Mouse (Mus musculus) kidney, embryonic 14.5 days (tissue): Measurements from ENCODE around the gene Abtb1. TPM values are rescaled to one million over a fixed set of nuclear protein-coding genes. Genes with fewer than 3 reads are reported as not detected.

Experiments
- ATAC-seq: fragments of 200-750 bp; cut with Nextera tagmentation; 2 replicates; pipeline ENCODE4 v1.8.0; 2017; ENCODE audit warnings: moderate number of reproducible peaks, mild to moderate bottlenecking, moderate TSS enrichment, moderate library complexity; ENCODE audit not compliant: low FRiP score, low TSS enrichment
- H3K27ac ChIP-seq: fragments of 300-500 bp; sonication (generic); 2 replicates; pipeline ENCODE4 v1.5.1; 2014; ENCODE audit warnings: low read depth, mild to moderate bottlenecking, low read length, moderate library complexity, mixed read lengths
- H3K27me3 ChIP-seq: fragments of 300-500 bp; sonication (generic); 2 replicates; pipeline ENCODE4 v1.6.1; 2014; ENCODE audit warnings: mild to moderate bottlenecking, low read length; ENCODE audit not compliant: control insufficient read depth, insufficient read depth
- H3K36me3 ChIP-seq: fragments of 300-500 bp; sonication (generic); 2 replicates; pipeline ENCODE4 v1.6.1; 2014; ENCODE audit warnings: low read length, mixed read lengths; ENCODE audit not compliant: control insufficient read depth, insufficient read depth
- H3K4me1 ChIP-seq: fragments of 300-500 bp; sonication (generic); 2 replicates; pipeline ENCODE4 v1.6.1; 2014; ENCODE audit warnings: low read length, mixed read lengths; ENCODE audit not compliant: control insufficient read depth, insufficient read depth
- H3K4me2 ChIP-seq: fragments of 300-500 bp; sonication (generic); replicated peaks from 2 replicates; pipeline ENCODE4 v1.6.1; 2014; ENCODE audit warnings: low read depth, mild to moderate bottlenecking, low read length
- H3K4me3 ChIP-seq: fragments of 300-500 bp; sonication (generic); 2 replicates; pipeline ENCODE4 v1.5.1; 2014; ENCODE audit warnings: mild to moderate bottlenecking, low read length
- H3K9ac ChIP-seq: fragments of 300-500 bp; sonication (generic); 2 replicates; pipeline ENCODE4 v1.6.1; 2014; ENCODE audit warnings: low read depth, mild to moderate bottlenecking, low read length, moderate library complexity
- H3K9me3 ChIP-seq: fragments of 300-500 bp; sonication (generic); 2 replicates; pipeline ENCODE4 v1.6.1; 2016; ENCODE audit warnings: low read length; ENCODE audit not compliant: control insufficient read depth
- WGBS: fragments of 180-500 bp; shearing (Covaris S2); extraction: QIAGEN DNeasy Blood & Tissue Kit; methylation state at CpG from one replicate; pipeline ENCODE4 v1.1.7; 2014; 5-methylcytosine and 5-hydroxymethylcytosine counted together
- polyA plus RNA-seq: library from polyadenylated mRNA; unstranded; fragments of >200 nt; fragmentation: Nextera tagmentation; extraction: Ambion mirVana; gene quantifications from 2 replicates; pipeline ENCODE4 v1.2.1, GENCODE M21; 2014

Gene Abtb1
- polyA plus RNA-seq, 1 experiment from 2014 or later, result 27.1 TPM

DNA sequence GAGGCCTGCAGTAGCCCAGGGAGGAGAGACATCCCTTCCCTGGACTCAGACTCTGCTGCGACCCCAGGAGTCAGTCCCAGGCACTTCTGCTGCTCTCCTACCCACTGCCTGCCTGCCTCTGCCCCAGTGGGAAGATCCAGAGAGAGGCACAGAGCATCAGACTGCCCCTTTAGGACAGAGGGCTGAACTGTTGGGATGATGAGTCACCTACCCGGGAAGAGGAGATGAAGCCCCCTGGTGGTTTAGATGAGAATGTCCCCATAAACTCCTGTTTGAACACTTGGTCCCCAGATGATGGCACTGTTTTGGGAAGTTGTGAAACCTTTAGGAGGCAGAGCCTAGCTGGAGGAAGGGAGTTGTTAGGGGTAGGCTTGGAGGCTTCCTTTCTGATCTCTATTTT is 19.1 kb upstream of the Abtb1 start:
- no peak overlapping the region for H3K9ac ChIP-seq
- H3K36me3 ChIP-seq, result peaks cover 11% of the 10 kb centered on the region; the same call in 1 of the 2 replicates
- no peak overlapping the region for H3K4me2 ChIP-seq
- H3K4me3 ChIP-seq, result no peak overlapping the region
- 17% methylated on average over 2 of the region's 2 CpGs for WGBS
- H3K9me3 ChIP-seq, result peaks cover 3% of the 10 kb centered on the region; the same call in 1 of the 2 replicates
- ATAC-seq, result no peak
- H3K27me3 ChIP-seq, result no peaks in the 10 kb centered on the region
- H3K27ac ChIP-seq, result no peak overlapping the region
- H3K4me1 ChIP-seq, result no peaks in the 10 kb centered on the region

- no peaks in the 10 kb centered on the region for H3K4me1 ChIP-seq
- WGBS, result 50% methylated on average over 7 of the region's 7 CpGs
- H3K4me3 ChIP-seq, result no peak overlapping the region
- H3K4me2 ChIP-seq, result no peak overlapping the region
- H3K9me3 ChIP-seq, result peaks cover 3% of the 10 kb centered on the region; the same call in 1 of the 2 replicates
- H3K27me3 ChIP-seq, result no peaks in the 10 kb centered on the region
- peaks cover 4% of the 10 kb centered on the region; the same call in 1 of the 2 replicates for H3K36me3 ChIP-seq
- no peak overlapping the region for H3K27ac ChIP-seq
- no peak overlapping the region for H3K9ac ChIP-seq
- no peak for ATAC-seq
These were observed 16.6 kb upstream of the Abtb1 start for GRCm38 (mm10) chr6:88858341-88858740.

DNA sequence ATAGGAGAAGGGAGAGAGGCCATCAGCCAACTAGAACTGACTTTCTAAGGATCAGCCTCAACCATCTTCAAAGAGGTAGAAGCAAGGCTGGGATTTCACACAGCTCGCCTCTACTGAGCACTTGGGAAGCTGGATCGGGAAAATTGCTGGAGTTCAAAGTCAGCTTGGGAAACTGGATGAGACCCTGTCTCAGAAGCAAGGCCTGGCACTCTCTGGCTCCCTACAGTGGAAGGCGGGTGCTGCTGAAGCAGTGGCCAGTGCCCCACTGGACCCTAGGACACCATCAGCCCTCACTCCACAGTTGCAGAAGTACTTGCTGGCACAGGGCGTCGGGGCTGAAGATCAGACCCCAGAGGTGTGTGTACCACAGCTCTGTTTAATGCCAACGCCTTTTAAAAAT is 16.0 kb upstream of the Abtb1 start:
- Histone ChIP-seq H3K27me3 (no peaks in the 10 kb centered on the region), H3K4me1 (no peaks in the 10 kb centered on the region), H3K27ac (no peak overlapping the region), H3K9me3 (peaks cover 3% of the 10 kb centered on the region; the same call in 1 of the 2 replicates), H3K36me3 (no peaks in the 10 kb centered on the region; the same call in 1 of the 2 replicates), H3K9ac (no peak overlapping the region), H3K4me2 (no peak overlapping the region), H3K4me3 (no peak overlapping the region)
- 86% methylated on average over 6 of the region's 6 CpGs for WGBS
- ATAC-seq, result no peak

- Histone ChIP-seq H3K4me3 (no peak overlapping the region), H3K4me1 (no peaks in the 10 kb centered on the region), H3K27ac (no peak overlapping the region), H3K4me2 (no peak overlapping the region), H3K9ac (no peak overlapping the region), H3K9me3 (peaks cover 3% of the 10 kb centered on the region; the same call in 1 of the 2 replicates), H3K27me3 (no peaks in the 10 kb centered on the region), H3K36me3 (no peaks in the 10 kb centered on the region; the same call in 1 of the 2 replicates)
- ATAC-seq, result no peak
- 40% methylated on average over 9 of the region's 9 CpGs for WGBS
These were observed 15.5 kb upstream of the Abtb1 start for GRCm38 (mm10) chr6:88857249-88857648.

GRCm38 (mm10) chr6:88855636-88856035 is 13.9 kb upstream of the Abtb1 start:
- H3K9me3 ChIP-seq, result no peaks in the 10 kb centered on the region
- no peaks in the 10 kb centered on the region; the same call in 1 of the 2 replicates for H3K36me3 ChIP-seq
- 19% methylated on average over 5 of the region's 5 CpGs for WGBS
- ATAC-seq, result peak; percentile 26; the same call in 1 of the 2 replicates
- no peak overlapping the region for H3K9ac ChIP-seq
- no peak overlapping the region for H3K4me2 ChIP-seq
- H3K27me3 ChIP-seq, result no peaks in the 10 kb centered on the region
- H3K4me1 ChIP-seq, result no peaks in the 10 kb centered on the region
- H3K4me3 ChIP-seq, result no peak overlapping the region
- no peak overlapping the region for H3K27ac ChIP-seq

GRCm38 (mm10) chr6:88854509-88854908 is 12.7 kb upstream of the Abtb1 start:
- no peak for ATAC-seq
- H3K27me3 ChIP-seq, result no peaks in the 10 kb centered on the region
- H3K36me3 ChIP-seq, result no peaks in the 10 kb centered on the region
- H3K4me1 ChIP-seq, result no peaks in the 10 kb centered on the region
- H3K4me2 ChIP-seq, result no peak overlapping the region
- H3K27ac ChIP-seq, result no peak overlapping the region
- H3K9me3 ChIP-seq, result no peaks in the 10 kb centered on the region
- H3K9ac ChIP-seq, result no peak overlapping the region
- no peak overlapping the region for H3K4me3 ChIP-seq
- WGBS, result 78% methylated on average over 5 of the region's 5 CpGs

DNA sequence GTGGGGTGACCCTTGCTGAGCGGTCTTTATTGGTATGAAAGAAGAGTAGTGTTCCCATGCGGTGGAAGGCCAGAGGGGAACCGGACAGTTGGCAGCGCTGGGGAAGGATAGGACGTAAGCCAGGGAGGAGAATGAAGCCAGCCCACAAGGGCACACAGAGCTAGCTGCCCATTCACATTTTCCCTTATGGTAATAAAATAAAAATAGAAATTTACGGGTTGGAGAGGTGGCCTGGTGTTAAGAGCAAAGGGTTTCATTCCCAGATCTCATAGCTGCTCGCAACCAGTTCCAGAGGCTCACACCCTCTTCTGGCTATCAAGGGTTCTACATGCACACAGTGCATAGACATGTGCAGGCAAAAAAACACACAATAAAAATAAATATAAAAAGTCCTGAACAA is 8.2 kb upstream of the Abtb1 start:
- H3K27ac ChIP-seq, result no peak overlapping the region
- no peaks in the 10 kb centered on the region for H3K9me3 ChIP-seq
- peaks cover 3% of the 10 kb centered on the region; the same call in 1 of the 2 replicates for H3K36me3 ChIP-seq
- no peaks in the 10 kb centered on the region for H3K4me1 ChIP-seq
- no peak overlapping the region for H3K4me2 ChIP-seq
- ATAC-seq, result no peak
- no peak overlapping the region for H3K9ac ChIP-seq
- H3K27me3 ChIP-seq, result no peaks in the 10 kb centered on the region
- 86% methylated on average over 7 of the region's 7 CpGs for WGBS
- no peak overlapping the region for H3K4me3 ChIP-seq

DNA sequence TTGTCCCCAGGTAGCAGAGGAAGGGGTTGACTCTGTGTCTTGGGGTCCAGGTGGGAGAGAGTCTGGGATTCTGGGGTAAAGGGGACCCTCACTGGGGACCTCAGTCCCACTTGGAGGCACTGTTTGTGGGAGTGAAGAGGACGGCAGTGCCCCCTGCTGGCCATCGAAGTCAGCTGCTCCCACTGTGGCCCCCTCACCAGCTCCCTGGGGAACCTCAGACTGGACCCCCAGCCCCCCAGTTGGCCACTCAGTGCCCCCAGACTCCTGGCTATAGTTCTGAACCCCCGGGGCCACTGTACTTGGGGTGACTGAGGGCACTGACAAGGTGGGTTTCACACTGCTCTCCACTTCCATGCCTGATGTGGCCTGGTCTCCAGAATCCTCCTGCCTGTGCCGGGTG is 7.5 kb upstream of the Abtb1 start:
- Histone ChIP-seq H3K36me3 (peaks cover 3% of the 10 kb centered on the region; the same call in 1 of the 2 replicates), H3K4me2 (no peak overlapping the region), H3K27ac (no peak overlapping the region), H3K9me3 (no peaks in the 10 kb centered on the region), H3K9ac (no peak overlapping the region), H3K4me1 (no peaks in the 10 kb centered on the region), H3K4me3 (no peak overlapping the region), H3K27me3 (no peaks in the 10 kb centered on the region)
- WGBS, result 48% methylated on average over 4 of the region's 4 CpGs
- ATAC-seq, result no peak

DNA sequence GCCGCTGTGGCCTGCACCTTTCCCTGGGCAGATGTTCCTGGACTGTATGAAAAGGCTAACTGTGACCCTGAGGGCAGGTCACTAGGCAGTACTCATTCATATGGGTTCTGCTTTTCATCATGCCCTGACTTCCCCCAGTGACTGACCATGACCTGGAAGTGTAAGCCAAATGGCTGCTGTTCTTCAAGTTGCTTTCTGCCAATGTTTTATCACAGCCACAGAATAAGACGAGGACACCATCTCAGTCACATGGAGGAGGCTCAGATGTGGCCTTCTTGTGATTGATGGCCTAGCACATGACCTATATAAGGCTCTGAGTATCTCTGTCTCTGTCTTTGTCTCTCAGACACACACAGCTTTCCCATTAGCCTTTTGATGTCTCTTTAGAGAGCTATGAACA is 5.8 kb upstream of the Abtb1 start:
- H3K9me3 ChIP-seq, result no peaks in the 10 kb centered on the region
- no peaks in the 10 kb centered on the region for H3K27me3 ChIP-seq
- H3K36me3 ChIP-seq, result peaks cover 3% of the 10 kb centered on the region; the same call in 1 of the 2 replicates
- 0 out of 2 replicates have a peak, but pooled peaks cover 6% of the 10 kb centered on the region for H3K4me1 ChIP-seq
- WGBS, result 64% methylated on average over 2 of the region's 2 CpGs
- no peak overlapping the region for H3K27ac ChIP-seq
- ATAC-seq, result no peak
- no peak overlapping the region for H3K4me3 ChIP-seq
- H3K9ac ChIP-seq, result no peak overlapping the region
- no peak overlapping the region for H3K4me2 ChIP-seq
